In genomic region chr6:113649346-113650196, GRCm38 (mm10) we compare ENCODE assay signal across 18 mouse cellular contexts. TPM values are rescaled to one million over a fixed set of nuclear protein-coding genes. Genes with fewer than 3 reads are reported as not detected.
DNase-seq lines count a peak whose midpoint lies in the region; ATAC-seq and TF ChIP-seq lines count a peak whose summit lies in the region.
"Had no signal": no experiment of that assay in that cellular context is flagged by ENCODE, and none has a peak within 500 bp of the region (broad histone marks: within the 10 kb centered on the region; RNA-seq: fewer than 3 reads in every experiment).

No protein-coding gene starts in this region.

- peak overlapping the region; percentile 46; the same call in 1 of the 2 replicates for H3K27ac ChIP-seq in layer of hippocampus, adult 2 months
- H3K27ac ChIP-seq in gastrocnemius, adult 2 months = no peak overlapping the region
- H3K27ac ChIP-seq: forebrain, embryonic 15.5 days; hindbrain, embryonic 15.5 days; limb, embryonic 12.5 days; midbrain, embryonic 15.5 days had no signal

- peak; percentile 42 for ATAC-seq in common myeloid progenitor, adult 5-6 weeks (replicated peaks; ENCODE audit: low read depth, poor library complexity, severe bottlenecking)
- 0 out of 2 replicates have a peak, but pooled peaks have one; percentile 5 for ATAC-seq in monocyte, adult 5-6 weeks (replicated peaks; ENCODE audit: insufficient number of reproducible peaks, low FRiP score, low TSS enrichment, poor library complexity, severe bottlenecking)
- ATAC-seq: forebrain, embryonic 15.5 days; intestine, postnatal 0 days; midbrain, embryonic 15.5 days had no signal

- no peak for TF ChIP-seq CTCF in layer of hippocampus, adult 2 months (conservative IDR thresholded peaks at IDR 0.05)
- TF ChIP-seq CTCF in gastrocnemius, adult 2 months (IDR thresholded peaks at IDR 0.05) = no peak

- intact Hi-C loops in gastrocnemius, adult 2 months (cut with DNase I) = no loop called here

- DNase-seq in layer of hippocampus, adult 2 months (ENCODE audit: low spot score in 2 of 2) = no peak
- no peak for DNase-seq in layer of hippocampus, adult 9-10 months (ENCODE audit: low spot score)
- peak; percentile 9 for DNase-seq in MN1 (ENCODE audit: low spot score)
- DNase-seq in gastrocnemius, adult 2 months = no peak
- no peak for DNase-seq in adrenal gland, adult (ENCODE audit: inconsistent age in 2 of 2, low spot score in 1 of 2)
- DNase-seq: cerebellum, adult 11-12 months; heart, postnatal 14 days; lung, embryonic 14.5 days had no signal

- H3K4me3 ChIP-seq in layer of hippocampus, adult 2 months = no peak overlapping the region
- H3K4me3 ChIP-seq in gastrocnemius, adult 2 months = no peak overlapping the region
- H3K4me3 ChIP-seq: erythroblast, embryonic 14.5 days; forebrain, embryonic 15.5 days; hindbrain, embryonic 15.5 days; limb, embryonic 12.5 days; midbrain, embryonic 15.5 days had no signal

RNA-seq across cellular contexts. Expression of gene Irak2, which starts 11.3 kb away (rescaled TPM):
- total RNA-seq in layer of hippocampus, adult 2 months (2021) = 10 to 100 TPM; 16.6 to 18.8 TPM
- 10.8 and 21.1 TPM in 2 replicates for total RNA-seq in common myeloid progenitor, adult 5-6 weeks (2017)
- total RNA-seq in monocyte, adult 5-6 weeks (2017) = 99.6 to 134 TPM (median 117 TPM) in 3 replicates
- 1 to 10 TPM; 3.9 to 6.1 TPM for total RNA-seq in gastrocnemius, adult 2 months (2021)

RNA-seq across cellular contexts. Expression of gene Vhl, which starts 25.8 kb away (rescaled TPM):
- total RNA-seq in layer of hippocampus, adult 2 months (2021) = 10 to 100 TPM; 44.3 to 44.9 TPM
- 10.6 and 15.9 TPM in 2 replicates for total RNA-seq in common myeloid progenitor, adult 5-6 weeks (2017)
- 17.1 to 24.7 TPM (median 21.6 TPM) in 3 replicates for total RNA-seq in monocyte, adult 5-6 weeks (2017)
- 1 to 10 TPM; 5.1 to 5.9 TPM for total RNA-seq in gastrocnemius, adult 2 months (2021)

RNA-seq across cellular contexts. Expression of gene Brk1, which starts 45.0 kb away (rescaled TPM):
- total RNA-seq in layer of hippocampus, adult 2 months (2021) = 100 to 1,000 TPM; 211 to 234 TPM
- total RNA-seq in common myeloid progenitor, adult 5-6 weeks (2017) = 115 and 131 TPM in 2 replicates
- 111 to 131 TPM (median 120 TPM) in 3 replicates for total RNA-seq in monocyte, adult 5-6 weeks (2017)
- total RNA-seq in gastrocnemius, adult 2 months (2021) = 10 to 100 TPM; 37.3 to 46.0 TPM

RNA-seq across cellular contexts. Expression of gene Tatdn2, which starts 47.3 kb away (rescaled TPM):
- total RNA-seq in layer of hippocampus, adult 2 months (2021) = 10 to 100 TPM; 60.4 to 67.8 TPM
- total RNA-seq in common myeloid progenitor, adult 5-6 weeks (2017) = 102 and 108 TPM in 2 replicates
- total RNA-seq in monocyte, adult 5-6 weeks (2017) = 306 to 404 TPM (median 339 TPM) in 3 replicates
- total RNA-seq in gastrocnemius, adult 2 months (2021) = 10 to 100 TPM; 36.4 to 41.1 TPM

RNA-seq across cellular contexts. Expression of gene Fancd2os, which starts 49.1 kb away (rescaled TPM):
- total RNA-seq in layer of hippocampus, adult 2 months (2021) = under 1 TPM; 0.33 to 0.86 TPM
- total RNA-seq in common myeloid progenitor, adult 5-6 weeks (2017) = 1.7 TPM in 1 of 2 replicates, not detected in the other
- not detected in 3 replicates for total RNA-seq in monocyte, adult 5-6 weeks (2017)
- not detected for total RNA-seq in gastrocnemius, adult 2 months (2021)
- total RNA-seq: adrenal gland, adult 18-20 months; gastrocnemius, postnatal 4 days; heart, postnatal 14 days had no signal
